Mouse (Mus musculus): Measurements from ENCODE around the gene Zfp799.

Zfp799 gene

GRCm38 (mm10) chr17:32787436-32788093, 42.5 kb downstream of the Zfp799 start:
- peak; percentile 69 for DNase-seq (ENCODE audit: low read depth, low spot score)

GRCm38 (mm10) chr17:32786944-32787343, 43.1 kb downstream of the Zfp799 start:
- DNase-seq (ENCODE audit: low read depth, low spot score): peak; percentile 21

GRCm38 (mm10) chr17:32785656-32786055, 44.4 kb downstream of the Zfp799 start:
- peak; percentile 17 for DNase-seq (ENCODE audit: low read depth, low spot score)

- no peak for DNase-seq (ENCODE audit: low read depth, low spot score)
Measured at GRCm38 (mm10) chr17:32777564-32777963, 52.5 kb downstream of the Zfp799 start.

- peak; percentile 50 for DNase-seq (ENCODE audit: low read depth, low spot score)
Measured at GRCm38 (mm10) chr17:32771213-32771612, 58.8 kb downstream of the Zfp799 start.

- DNase-seq (ENCODE audit: low read depth, low spot score): no peak
Measured at GRCm38 (mm10) chr17:32766422-32766821, 63.6 kb downstream of the Zfp799 start.
